Mouse (Mus musculus) embryonic facial prominence, embryonic 14.5 days (tissue): ENCODE data around the gene Gm4131. TPM values are rescaled to one million over a fixed set of nuclear protein-coding genes. Genes with fewer than 3 reads are reported as not detected.

ENCODE experiments used
- ATAC-seq: fragments of 200-750 bp; cut with Nextera tagmentation; 2 replicates; pipeline ENCODE4 v1.8.0; 2017; ENCODE audit warnings: low read depth, moderate number of reproducible peaks, moderate TSS enrichment
- DNase-seq: peaks from one replicate; pipeline ENCODE4 v3.0.0-alpha.2; 2015; ENCODE audit warnings: low spot score
- H3K27ac ChIP-seq: fragments of 300-500 bp; sonication (generic); replicated peaks from 2 replicates; pipeline ENCODE4 v1.5.1; 2014; ENCODE audit warnings: low read depth, mild to moderate bottlenecking, low read length, moderate library complexity
- H3K27me3 ChIP-seq: fragments of 300-500 bp; sonication (generic); replicated peaks from 2 replicates; pipeline ENCODE4 v1.6.1; 2014; ENCODE audit warnings: low read length; ENCODE audit not compliant: control insufficient read depth, insufficient read depth
- H3K36me3 ChIP-seq: fragments of 300-500 bp; sonication (generic); 2 replicates; pipeline ENCODE4 v1.6.1; 2014; ENCODE audit warnings: low read length, mixed read lengths; ENCODE audit not compliant: control insufficient read depth, insufficient read depth
- H3K4me1 ChIP-seq: fragments of 300-500 bp; sonication (generic); 2 replicates; pipeline ENCODE4 v1.6.1; 2014; ENCODE audit warnings: antibody characterized with exemption, low read length; ENCODE audit not compliant: control insufficient read depth, insufficient read depth
- H3K4me2 ChIP-seq: fragments of 300-500 bp; sonication (generic); 2 replicates; pipeline ENCODE4 v1.6.1; 2014; ENCODE audit warnings: low read depth, mild to moderate bottlenecking, low read length, moderate library complexity, mixed read lengths
- H3K4me3 ChIP-seq: fragments of 300-500 bp; sonication (generic); 2 replicates; pipeline ENCODE4 v1.5.1; 2014; ENCODE audit warnings: low read depth, mild to moderate bottlenecking, low read length
- H3K9ac ChIP-seq: fragments of 300-500 bp; sonication (generic); 2 replicates; pipeline ENCODE4 v1.6.1; 2014; ENCODE audit warnings: low read depth, mild to moderate bottlenecking, low read length, moderate library complexity, mixed read lengths
- H3K9me3 ChIP-seq: fragments of 300-500 bp; sonication (generic); 2 replicates; pipeline ENCODE4 v1.6.1; 2016; ENCODE audit warnings: low read length; ENCODE audit not compliant: control insufficient read depth
- WGBS: fragments of 180-500 bp; shearing (Covaris S2); extraction: QIAGEN DNeasy Blood & Tissue Kit; methylation state at CpG from one replicate; pipeline ENCODE4 v1.1.7; 2014; 5-methylcytosine and 5-hydroxymethylcytosine counted together
- polyA plus RNA-seq: library from polyadenylated mRNA; unstranded; fragments of >200 nt; fragmentation: Nextera tagmentation; extraction: Ambion mirVana; gene quantifications from 2 replicates; pipeline ENCODE4 v1.2.1, GENCODE M21; 2014

The Gm4131 gene
- polyA plus RNA-seq, 1 experiment from 2014 or later = 0.28 TPM

- no peak overlapping the region for H3K27ac ChIP-seq
- H3K27me3 ChIP-seq = no peaks in the 10 kb centered on the region
- H3K9me3 ChIP-seq = no peaks in the 10 kb centered on the region
- H3K4me1 ChIP-seq = no peaks in the 10 kb centered on the region
- H3K9ac ChIP-seq = no peak overlapping the region
- no peak overlapping the region for H3K4me3 ChIP-seq
- 79% methylated on average over 11 of the region's 11 CpGs for WGBS
- H3K36me3 ChIP-seq = no peaks in the 10 kb centered on the region
- ATAC-seq (no peak), DNase-seq (no peak)
- no peak overlapping the region for H3K4me2 ChIP-seq
Observed at GRCm38 (mm10) chr14:62453276-62453675, 113.4 kb downstream of the Gm4131 start.

GRCm38 (mm10) chr14:62450706-62451105 is 116.0 kb downstream of the Gm4131 start:
- no peak for DNase-seq
- Histone ChIP-seq H3K36me3 (no peaks in the 10 kb centered on the region), H3K27me3 (no peaks in the 10 kb centered on the region), H3K4me1 (no peaks in the 10 kb centered on the region), H3K4me2 (no peak overlapping the region), H3K9me3 (no peaks in the 10 kb centered on the region), H3K4me3 (no peak overlapping the region), H3K27ac (no peak overlapping the region), H3K9ac (no peak overlapping the region)
- WGBS = 100% methylated on average over 1 of the region's 1 CpGs
- no peak for ATAC-seq

- peak; percentile 79 for DNase-seq
- H3K27ac ChIP-seq = no peak overlapping the region
- WGBS = 81% methylated on average over 3 of the region's 3 CpGs
- no peak overlapping the region for H3K9ac ChIP-seq
- no peaks in the 10 kb centered on the region for H3K27me3 ChIP-seq
- peak; percentile 70 for ATAC-seq
- H3K4me3 ChIP-seq = no peak overlapping the region
- H3K9me3 ChIP-seq = no peaks in the 10 kb centered on the region
- H3K4me1 ChIP-seq = 0 out of 2 replicates have a peak, but pooled peaks cover 4% of the 10 kb centered on the region
- H3K4me2 ChIP-seq = no peak overlapping the region
- H3K36me3 ChIP-seq = no peaks in the 10 kb centered on the region
Observed at GRCm38 (mm10) chr14:62447214-62447548, 119.5 kb downstream of the Gm4131 start.

GRCm38 (mm10) chr14:62446385-62447213 is 120.1 kb downstream of the Gm4131 start:
- Histone ChIP-seq H3K27ac (no peak overlapping the region), H3K4me1 (0 out of 2 replicates have a peak, but pooled peaks cover 4% of the 10 kb centered on the region), H3K4me3 (no peak overlapping the region), H3K4me2 (no peak overlapping the region), H3K9me3 (no peaks in the 10 kb centered on the region), H3K27me3 (no peaks in the 10 kb centered on the region), H3K9ac (no peak overlapping the region), H3K36me3 (no peaks in the 10 kb centered on the region)
- no peak for DNase-seq
- no peak; the same call in 1 of the 2 replicates for ATAC-seq
- WGBS = 79% methylated on average over 7 of the region's 7 CpGs

GRCm38 (mm10) chr14:62443840-62444430 is 122.8 kb downstream of the Gm4131 start:
- WGBS = 49% methylated on average over 6 of the region's 6 CpGs
- peak overlapping the region; percentile 2; the same call in 1 of the 2 replicates for H3K27ac ChIP-seq

GRCm38 (mm10) chr14:62442971-62443370 is 123.8 kb downstream of the Gm4131 start:
- Histone ChIP-seq H3K27me3 (no peaks in the 10 kb centered on the region), H3K27ac (no peak overlapping the region), H3K9me3 (no peaks in the 10 kb centered on the region), H3K36me3 (no peaks in the 10 kb centered on the region), H3K4me2 (no peak overlapping the region), H3K4me1 (0 out of 2 replicates have a peak, but pooled peaks cover 4% of the 10 kb centered on the region), H3K4me3 (no peak overlapping the region), H3K9ac (no peak overlapping the region)
- no peak for ATAC-seq
- no peak for DNase-seq
- WGBS = 48% methylated on average over 1 of the region's 1 CpGs

More at GRCm38 (mm10) chr14:62443840-62444430, 122.8 kb downstream of the Gm4131 start:
- no peaks in the 10 kb centered on the region for H3K9me3 ChIP-seq
- ATAC-seq = 0 out of 2 replicates have a peak, but pooled peaks have one; percentile 64
- H3K9ac ChIP-seq = no peak overlapping the region
- no peak overlapping the region for H3K4me3 ChIP-seq
- no peak overlapping the region for H3K4me2 ChIP-seq
- no peaks in the 10 kb centered on the region for H3K36me3 ChIP-seq
- DNase-seq = peak; percentile 79
- no peaks in the 10 kb centered on the region for H3K27me3 ChIP-seq
- H3K4me1 ChIP-seq = 0 out of 2 replicates have a peak, but pooled peaks cover 4% of the 10 kb centered on the region

DNA sequence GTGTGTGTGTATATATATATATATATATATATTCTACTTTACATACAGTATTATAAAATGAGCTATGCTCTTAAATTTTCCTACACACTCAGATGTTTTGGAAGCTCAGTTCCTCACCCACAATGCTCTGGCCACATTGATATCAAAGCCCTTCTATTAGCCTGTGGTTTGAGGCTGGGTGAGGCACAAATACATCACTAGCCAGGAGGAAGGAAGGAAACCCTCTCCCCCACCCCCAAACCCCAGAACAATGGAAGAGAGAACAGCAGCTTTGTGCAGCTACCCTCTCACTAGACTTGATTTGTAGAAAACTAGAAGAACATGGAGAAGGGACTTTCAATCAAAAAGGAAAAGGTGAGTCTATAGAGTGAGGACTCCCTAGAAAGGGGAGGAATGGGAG is 126.7 kb downstream of the Gm4131 start:
- H3K36me3 ChIP-seq = no peaks in the 10 kb centered on the region
- DNase-seq (no peak), ATAC-seq (no peak)
- no peak overlapping the region for H3K9ac ChIP-seq
- H3K4me1 ChIP-seq = 0 out of 2 replicates have a peak, but pooled peaks cover 4% of the 10 kb centered on the region
- H3K27ac ChIP-seq = no peak overlapping the region
- H3K27me3 ChIP-seq = no peaks in the 10 kb centered on the region
- H3K9me3 ChIP-seq = no peaks in the 10 kb centered on the region
- no peak overlapping the region for H3K4me2 ChIP-seq
- no peak overlapping the region for H3K4me3 ChIP-seq

DNA sequence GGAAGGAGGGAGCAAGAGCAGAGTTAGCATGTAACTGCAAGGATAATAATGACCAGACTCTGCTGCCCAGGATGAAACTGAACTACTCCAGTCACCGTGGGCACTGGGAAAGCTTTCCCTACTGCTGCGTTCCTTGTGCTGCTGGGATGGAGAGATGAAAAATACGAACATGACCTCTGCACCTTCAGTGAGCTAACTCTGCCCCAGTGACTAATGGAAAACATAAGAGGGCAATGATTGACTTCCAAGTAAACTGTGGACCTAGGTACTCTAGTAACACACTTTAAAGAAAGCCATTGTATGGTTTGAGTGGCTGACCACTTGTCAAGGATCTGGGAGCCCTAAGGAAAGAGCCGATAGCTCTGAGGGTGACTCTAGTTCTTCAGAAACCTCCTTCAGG is 128.5 kb downstream of the Gm4131 start:
- Histone ChIP-seq H3K36me3 (no peaks in the 10 kb centered on the region), H3K4me2 (no peak overlapping the region), H3K27ac (no peak overlapping the region), H3K4me1 (no peaks in the 10 kb centered on the region), H3K27me3 (no peaks in the 10 kb centered on the region), H3K9ac (no peak overlapping the region), H3K4me3 (no peak overlapping the region), H3K9me3 (no peaks in the 10 kb centered on the region)
- ATAC-seq = no peak
- DNase-seq = no peak
- WGBS = 66% methylated on average over 4 of the region's 4 CpGs
